Mouse (Mus musculus) hindbrain, embryonic 16.5 days (tissue): ENCODE results near the gene Fut7. TPM values are rescaled to one million over a fixed set of nuclear protein-coding genes. Genes with fewer than 3 reads are reported as not detected.

Experiments
- ATAC-seq: fragments of 200-750 bp; cut with Nextera tagmentation; 2 replicates; pipeline ENCODE4 v1.8.0; 2017; ENCODE audit warnings: moderate TSS enrichment, moderate library complexity
- H3K27ac ChIP-seq: fragments of 300-500 bp; sonication (generic); 2 replicates; pipeline ENCODE4 v1.5.1; 2014; ENCODE audit warnings: low read depth, mild to moderate bottlenecking, control low read depth, low read length, moderate library complexity
- H3K27me3 ChIP-seq: fragments of 300-500 bp; sonication (generic); replicated peaks from 2 replicates; pipeline ENCODE4 v1.6.1; 2014; ENCODE audit warnings: low read length; ENCODE audit not compliant: control insufficient read depth, insufficient read depth
- H3K36me3 ChIP-seq: fragments of 300-500 bp; sonication (generic); 2 replicates; pipeline ENCODE4 v1.6.1; 2014; ENCODE audit warnings: mild to moderate bottlenecking, low read length, moderate library complexity, mixed read lengths; ENCODE audit not compliant: control insufficient read depth, insufficient read depth
- H3K4me1 ChIP-seq: fragments of 300-500 bp; sonication (generic); 2 replicates; pipeline ENCODE4 v1.6.1; 2014; ENCODE audit warnings: low read depth, low read length; ENCODE audit not compliant: control insufficient read depth, insufficient read depth
- H3K4me2 ChIP-seq: fragments of 300-500 bp; sonication (generic); 2 replicates; pipeline ENCODE4 v1.6.1; 2014; ENCODE audit warnings: mild to moderate bottlenecking, low read length, control low read depth, moderate library complexity
- H3K4me3 ChIP-seq: fragments of 300-500 bp; sonication (generic); 2 replicates; pipeline ENCODE4 v1.5.1; 2014; ENCODE audit warnings: mild to moderate bottlenecking, low read length, control low read depth, moderate library complexity
- H3K9ac ChIP-seq: fragments of 300-500 bp; sonication (generic); 2 replicates; pipeline ENCODE4 v1.6.1; 2014; ENCODE audit warnings: low read depth, mild to moderate bottlenecking, control low read depth, low read length, moderate library complexity
- H3K9me3 ChIP-seq: fragments of 300-500 bp; sonication (generic); 2 replicates; pipeline ENCODE4 v1.6.1; 2014; ENCODE audit warnings: mild to moderate bottlenecking, low read length, moderate library complexity; ENCODE audit not compliant: control insufficient read depth
- WGBS: fragments of 180-500 bp; shearing (Covaris S2); extraction: QIAGEN DNeasy Blood & Tissue Kit; methylation state at CpG from one replicate; pipeline ENCODE4 v1.1.7; 2014; 5-methylcytosine and 5-hydroxymethylcytosine counted together
- polyA plus RNA-seq: library from polyadenylated mRNA; unstranded; fragments of >200 nt; fragmentation: Nextera tagmentation; extraction: Ambion mirVana; gene quantifications from 2 replicates; pipeline ENCODE4 v1.2.1, GENCODE M21; 2015

The Fut7 gene
- polyA plus RNA-seq: 0.19 and 0.23 TPM in 2 replicates

DNA sequence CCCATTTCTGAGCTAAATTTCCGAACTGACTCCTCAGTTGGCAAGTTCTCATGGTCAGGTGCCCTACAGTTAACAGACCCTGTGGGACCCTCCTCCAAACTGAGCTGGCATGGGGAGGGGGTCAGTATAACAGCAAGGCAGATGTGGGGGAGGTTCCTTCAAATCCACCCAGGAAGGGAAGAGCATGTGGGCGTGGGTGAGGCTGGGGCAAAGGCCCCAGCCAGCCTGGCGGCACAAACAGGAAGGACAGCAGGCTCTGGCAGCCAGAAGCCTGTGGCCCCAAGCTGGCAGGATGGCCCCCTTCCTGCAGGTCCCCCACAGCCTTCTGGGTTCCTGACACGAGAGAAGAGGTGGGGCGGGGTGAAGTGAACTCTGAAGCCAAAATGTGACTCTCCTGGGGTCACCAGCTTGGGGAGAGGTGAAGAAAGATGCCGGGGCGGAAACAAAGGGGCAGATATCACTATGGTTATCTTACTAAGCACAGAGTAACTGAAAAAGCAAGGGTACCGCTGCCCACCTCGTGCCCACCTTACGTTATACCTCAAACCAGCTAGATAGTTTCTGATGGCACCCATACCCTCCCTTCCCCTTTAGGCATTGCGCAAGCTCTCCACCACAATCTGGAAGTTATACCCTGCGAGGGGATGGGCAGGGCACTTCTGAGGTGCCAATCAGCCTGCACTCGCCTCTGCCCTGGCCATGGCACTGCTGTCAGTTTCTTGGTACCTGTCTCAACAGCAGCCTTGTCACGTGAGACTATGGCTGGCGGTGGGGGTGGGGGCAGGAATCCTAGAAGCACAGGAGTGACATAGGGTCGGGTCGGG, at the start of gene Fut7:
Gene Fut7 (plus strand): TSS at position 681 of the 824 bp plus-strand sequence.
- H3K27ac ChIP-seq: no peak within 1 kb of the TSS
- H3K4me1 ChIP-seq: no peaks in the 10 kb centered on the region
- no peak within 1 kb of the TSS for H3K4me3 ChIP-seq
- no peaks in the 10 kb centered on the region for H3K9me3 ChIP-seq
- no peak for ATAC-seq
- WGBS: 67% methylated on average over 17 of the region's 17 CpGs
- no peak within 1 kb of the TSS for H3K4me2 ChIP-seq
- H3K27me3 ChIP-seq: peaks cover 10% of the 10 kb centered on the region
- no peak within 1 kb of the TSS for H3K9ac ChIP-seq
- no peaks in the 10 kb centered on the region for H3K36me3 ChIP-seq

DNA sequence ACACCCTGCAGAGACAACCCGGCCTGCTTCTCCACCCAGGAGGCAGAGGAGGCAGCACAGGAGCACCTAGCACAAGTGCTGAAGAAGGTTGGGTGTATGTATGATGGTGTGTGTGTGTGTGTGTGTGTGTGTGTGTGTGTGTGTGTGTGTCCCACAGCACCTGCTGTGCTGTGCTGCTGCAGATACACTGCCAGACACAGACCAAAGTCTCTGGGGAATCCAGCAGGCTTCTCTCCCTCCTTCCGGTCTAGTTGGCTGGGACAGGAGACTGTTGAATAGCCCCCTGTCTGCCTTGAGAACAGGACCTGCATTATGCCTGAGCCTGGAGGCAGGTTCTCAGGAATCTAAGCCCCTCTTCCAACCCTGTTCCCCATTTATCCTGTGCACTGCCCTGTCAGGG, 49.6 kb upstream of the Fut7 start:
- Histone ChIP-seq H3K27me3 (peaks cover 5% of the 10 kb centered on the region; the same call in 1 of the 2 replicates), H3K4me2 (peak overlapping the region; percentile 97), H3K27ac (no peak overlapping the region), H3K4me3 (peak overlapping the region; percentile 75), H3K9me3 (no peaks in the 10 kb centered on the region), H3K36me3 (no peaks in the 10 kb centered on the region), H3K9ac (no peak overlapping the region), H3K4me1 (peaks cover 12% of the 10 kb centered on the region)
- peak; percentile 9; the same call in 1 of the 2 replicates for ATAC-seq
- 21% methylated on average over 2 of the region's 2 CpGs for WGBS

DNA sequence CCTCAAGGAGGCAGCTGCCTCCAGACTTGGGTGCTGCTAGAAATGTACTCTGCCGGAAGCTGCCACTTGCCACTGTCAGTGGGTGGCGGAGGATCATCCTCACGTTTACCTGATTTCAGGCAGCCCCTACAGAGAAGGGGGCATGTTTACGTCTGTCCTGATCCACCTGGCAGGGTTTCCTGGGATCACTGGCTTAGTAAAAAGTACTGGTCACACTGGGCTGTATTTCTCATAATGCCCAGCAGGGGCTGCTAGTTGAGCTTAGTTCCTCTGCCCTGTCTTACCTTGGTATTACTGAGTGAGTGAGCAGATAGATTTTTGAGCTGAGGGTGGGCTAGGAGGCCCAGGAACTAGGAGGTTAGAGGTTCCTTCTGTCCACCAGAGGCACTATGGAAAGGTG, 46.5 kb upstream of the Fut7 start:
- ATAC-seq: peak; percentile 43
- Histone ChIP-seq H3K36me3 (no peaks in the 10 kb centered on the region), H3K4me3 (no peak overlapping the region), H3K27ac (no peak overlapping the region), H3K4me1 (peaks cover 11% of the 10 kb centered on the region), H3K9me3 (no peaks in the 10 kb centered on the region), H3K4me2 (no peak overlapping the region), H3K9ac (no peak overlapping the region), H3K27me3 (peaks cover 5% of the 10 kb centered on the region; the same call in 1 of the 2 replicates)
- 73% methylated on average over 4 of the region's 4 CpGs for WGBS

DNA sequence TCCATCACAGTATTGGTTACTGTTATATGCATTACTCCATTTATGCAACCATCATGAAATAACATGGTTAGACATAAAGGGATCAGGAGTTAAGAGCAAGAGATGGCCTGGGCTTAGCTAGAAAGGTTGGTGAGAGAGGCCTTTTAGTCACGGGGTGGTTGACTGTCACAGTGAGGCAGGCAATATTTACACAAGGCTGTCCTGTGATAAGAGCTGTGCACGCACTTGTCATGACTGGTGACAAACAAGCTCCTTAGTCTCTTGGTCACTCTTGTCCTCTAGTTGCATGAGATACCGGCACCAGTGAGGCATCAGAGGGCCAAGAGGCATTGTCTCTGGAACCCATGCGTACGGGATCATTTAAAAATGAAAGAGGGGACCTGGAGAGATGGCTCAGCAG, 38.6 kb upstream of the Fut7 start:
- no peak overlapping the region for H3K27ac ChIP-seq
- H3K27me3 ChIP-seq: no peaks in the 10 kb centered on the region
- no peaks in the 10 kb centered on the region for H3K4me1 ChIP-seq
- H3K9me3 ChIP-seq: no peaks in the 10 kb centered on the region
- H3K4me2 ChIP-seq: no peak overlapping the region
- H3K4me3 ChIP-seq: no peak overlapping the region
- no peak overlapping the region for H3K9ac ChIP-seq
- H3K36me3 ChIP-seq: no peaks in the 10 kb centered on the region
- no peak for ATAC-seq
- 78% methylated on average over 5 of the region's 5 CpGs for WGBS

DNA sequence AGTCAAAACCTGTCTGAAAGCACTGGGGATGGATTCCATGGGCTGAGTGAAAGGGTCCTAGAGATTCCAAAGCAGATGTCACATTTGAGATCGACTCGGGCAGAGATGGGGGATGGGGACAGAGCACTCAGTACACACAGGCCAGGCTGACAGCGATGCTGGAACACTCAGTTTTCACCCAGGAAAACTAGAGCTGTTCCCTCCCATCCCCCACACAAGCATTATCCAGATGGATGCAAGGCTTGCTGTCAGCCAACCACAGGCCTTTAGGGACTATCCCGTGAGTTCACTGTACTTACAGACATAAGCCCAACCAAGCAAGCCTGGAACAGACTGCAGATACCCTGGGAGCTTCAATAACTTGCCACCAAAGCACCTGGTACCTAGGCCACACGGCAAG, 31.8 kb upstream of the Fut7 start:
- no peaks in the 10 kb centered on the region for H3K36me3 ChIP-seq
- peaks cover 14% of the 10 kb centered on the region for H3K27me3 ChIP-seq
- H3K4me1 ChIP-seq: peaks cover 15% of the 10 kb centered on the region
- WGBS: 63% methylated on average over 5 of the region's 5 CpGs
- H3K4me2 ChIP-seq: no peak overlapping the region
- H3K9ac ChIP-seq: no peak overlapping the region
- H3K4me3 ChIP-seq: no peak overlapping the region
- H3K9me3 ChIP-seq: no peaks in the 10 kb centered on the region
- no peak overlapping the region for H3K27ac ChIP-seq
- ATAC-seq: no peak

DNA sequence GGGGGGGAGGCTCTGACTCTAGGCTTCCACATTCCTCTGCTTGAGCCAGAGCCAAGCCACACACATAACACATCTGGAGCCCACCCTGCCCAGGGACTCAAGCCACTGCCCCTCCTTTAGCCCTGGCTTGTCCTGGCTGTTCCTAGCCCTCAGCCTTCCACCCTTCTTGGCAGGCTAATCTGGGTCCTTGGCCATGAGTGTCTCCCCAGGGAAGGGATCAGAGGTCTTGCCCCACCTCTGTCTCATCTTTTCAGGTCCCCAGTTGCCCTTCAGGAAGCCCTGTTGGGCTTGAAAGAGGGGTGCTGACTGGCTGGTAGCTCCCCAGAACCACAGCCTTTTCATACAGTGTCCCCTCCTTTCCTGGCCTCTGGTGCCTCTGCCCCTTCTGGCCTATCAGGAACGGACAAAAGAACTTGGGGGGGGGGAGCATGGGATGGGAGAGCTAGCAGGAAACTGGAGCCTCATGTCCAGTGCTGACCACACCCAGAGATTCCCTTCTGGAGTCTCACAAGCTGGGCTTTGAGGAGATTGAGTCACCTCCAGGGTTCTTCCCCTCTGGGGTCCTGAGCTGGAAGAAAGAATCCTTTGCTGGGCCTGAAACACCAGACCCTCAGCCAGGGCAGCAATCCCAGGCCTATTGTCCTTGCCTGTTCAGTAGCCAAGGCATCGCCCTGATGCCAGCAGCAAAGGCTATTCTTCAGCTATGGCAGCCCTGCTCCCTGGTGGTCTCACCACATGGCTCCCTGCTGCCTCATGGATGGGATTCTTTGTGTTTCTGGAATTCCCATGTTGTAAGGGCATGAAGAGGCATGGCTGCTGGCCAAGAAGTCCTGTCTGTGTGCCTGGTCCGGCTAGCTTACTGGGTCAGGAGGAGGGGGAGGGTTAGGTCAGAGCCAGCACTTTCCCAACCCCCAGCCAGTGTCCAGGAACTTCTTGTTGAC, 28.5 kb upstream of the Fut7 start:
- H3K4me3 ChIP-seq: no peak overlapping the region
- H3K9ac ChIP-seq: no peak overlapping the region
- H3K4me1 ChIP-seq: peaks cover 16% of the 10 kb centered on the region
- peak; percentile 90 for ATAC-seq
- H3K9me3 ChIP-seq: no peaks in the 10 kb centered on the region
- WGBS: 13% methylated on average over 3 of the region's 3 CpGs
- peak overlapping the region; percentile 30; the same call in 1 of the 2 replicates for H3K27ac ChIP-seq
- peaks cover 37% of the 10 kb centered on the region for H3K27me3 ChIP-seq
- H3K4me2 ChIP-seq: no peak overlapping the region
- H3K36me3 ChIP-seq: no peaks in the 10 kb centered on the region

DNA sequence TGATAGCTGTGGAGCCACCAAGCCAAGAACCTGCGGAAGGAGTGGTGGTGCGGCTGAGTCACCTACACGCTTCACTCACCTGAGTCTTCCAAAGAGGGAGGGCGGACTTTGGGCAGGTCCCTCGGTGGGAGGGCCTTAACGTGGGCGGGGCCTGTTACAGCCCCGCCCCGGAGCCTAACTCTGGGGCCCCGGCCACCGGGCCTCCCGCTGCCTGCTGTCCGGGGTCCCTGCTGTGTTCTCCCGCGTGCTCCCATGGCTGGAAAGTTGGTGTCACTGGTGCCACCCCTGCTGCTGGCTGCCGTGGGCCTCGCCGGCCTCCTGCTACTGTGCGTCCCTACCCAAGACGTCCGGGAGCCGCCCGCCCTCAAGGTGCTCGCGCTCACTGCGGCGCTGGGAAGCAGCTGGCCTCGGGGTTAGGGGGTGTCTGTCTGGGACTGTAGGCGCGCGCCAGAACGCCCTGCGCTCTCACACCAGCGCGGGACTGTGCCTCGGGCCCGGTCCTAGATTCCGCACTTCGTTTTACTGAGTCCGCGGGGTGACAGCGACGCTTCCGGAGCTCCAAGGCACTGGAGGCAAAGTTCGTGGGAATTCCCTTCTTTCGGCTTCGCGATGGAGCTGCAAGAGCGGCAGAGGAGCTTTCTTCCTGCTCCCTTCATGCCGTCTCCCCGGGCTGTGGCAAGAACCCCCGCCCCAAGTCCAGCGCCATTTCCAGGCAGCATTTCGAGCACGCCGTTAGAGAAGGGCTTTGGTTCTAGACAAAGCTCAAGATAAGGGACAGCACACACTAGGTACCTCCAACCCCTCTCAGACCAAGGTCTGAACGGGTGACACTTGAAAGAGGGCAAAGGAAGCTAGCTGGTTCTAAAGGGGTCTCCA, 27.1 kb upstream of the Fut7 start, which contains the start of gene Entpd2:
Gene Entpd2 (plus strand): TSS at position 154 of the 876 bp plus-strand sequence.
- no peaks in the 10 kb centered on the region for H3K36me3 ChIP-seq
- WGBS: 1% methylated on average over 55 of the region's 57 CpGs

DNA sequence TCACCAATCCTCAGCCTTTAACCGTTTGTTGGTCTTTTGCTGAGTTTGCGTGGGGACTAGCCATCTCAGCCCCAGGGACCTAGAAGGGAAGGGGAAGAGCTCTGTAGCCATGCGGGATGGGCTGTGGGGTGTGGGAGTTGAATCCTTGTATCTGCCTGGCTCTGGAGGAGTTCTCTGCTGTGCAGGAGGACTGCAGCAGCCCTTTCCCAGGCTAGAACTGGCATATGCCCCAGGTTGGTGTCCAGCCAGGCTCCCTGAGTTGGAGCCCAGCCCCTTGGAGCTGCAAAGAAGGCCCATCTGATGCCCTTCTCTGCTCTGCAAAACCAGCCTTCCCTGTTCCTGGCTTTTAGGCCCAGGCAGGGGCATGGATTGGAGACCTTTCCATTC, 26.5 kb upstream of the Fut7 start:
- H3K27me3 ChIP-seq: peaks cover 44% of the 10 kb centered on the region
- ATAC-seq: no peak
- peaks cover 22% of the 10 kb centered on the region for H3K4me1 ChIP-seq
- H3K4me3 ChIP-seq: no peak overlapping the region
- no peak overlapping the region; the same call in 1 of the 2 replicates for H3K9ac ChIP-seq
- H3K4me2 ChIP-seq: peak overlapping the region; percentile 73; the same call in 1 of the 2 replicates
- WGBS: 38% methylated on average over 3 of the region's 3 CpGs
- H3K36me3 ChIP-seq: no peaks in the 10 kb centered on the region
- H3K27ac ChIP-seq: no peak overlapping the region
- no peaks in the 10 kb centered on the region for H3K9me3 ChIP-seq

More for the DNA sequence above, 27.1 kb upstream of the Fut7 start, which contains the start of gene Entpd2:
- Histone ChIP-seq H3K9ac (peak within 1 kb of the TSS; percentile 54), H3K4me3 (peak within 1 kb of the TSS; percentile 41), H3K9me3 (no peaks in the 10 kb centered on the region), H3K27me3 (peaks cover 44% of the 10 kb centered on the region), H3K4me2 (peak within 1 kb of the TSS; percentile 73), H3K27ac (peak within 1 kb of the TSS; percentile 30; the same call in 1 of the 2 replicates), H3K4me1 (peaks cover 22% of the 10 kb centered on the region)
- ATAC-seq: no peak; the same call in 1 of the 2 replicates
